Mouse (Mus musculus) liver, postnatal 0 days (tissue): ENCODE results near the gene Zap70. TPM values are rescaled to one million over a fixed set of nuclear protein-coding genes. Genes with fewer than 3 reads are reported as not detected.
A peak's percentile ranks its signal among the peaks of the same experiment; 100 is the strongest.

Experiments used
- ATAC-seq: fragments of 200-750 bp; cut with Nextera tagmentation; 2 replicates; pipeline ENCODE4 v1.8.0; 2017; ENCODE audit warnings: mild to moderate bottlenecking, moderate library complexity
- DNase-seq: peaks from one replicate; pipeline ENCODE4 v3.0.0-alpha.2; 2016
- H3K27ac ChIP-seq: fragments of 300-500 bp; sonication (generic); 2 replicates; pipeline ENCODE4 v1.5.1; 2014; ENCODE audit warnings: antibody characterized with exemption, moderate library complexity, mild to moderate bottlenecking, low read depth
- H3K27me3 ChIP-seq: fragments of 300-500 bp; sonication (generic); 2 replicates; pipeline ENCODE4 v1.6.1; 2014; ENCODE audit warnings: low read length, control low read depth, mixed read lengths; ENCODE audit not compliant: insufficient read depth
- H3K36me3 ChIP-seq: fragments of 300-500 bp; sonication (generic); replicated peaks from 2 replicates; pipeline ENCODE4 v1.6.1; 2014; ENCODE audit warnings: mild to moderate bottlenecking, control low read depth, low read length, moderate library complexity, mixed read lengths; ENCODE audit not compliant: insufficient read depth
- H3K4me1 ChIP-seq: fragments of 300-500 bp; sonication (generic); 2 replicates; pipeline ENCODE4 v1.6.1; 2014; ENCODE audit warnings: antibody characterized with exemption, mild to moderate bottlenecking, control low read depth; ENCODE audit not compliant: insufficient read depth
- H3K4me2 ChIP-seq: fragments of 300-500 bp; sonication (generic); 2 replicates; pipeline ENCODE4 v1.6.1; 2014; ENCODE audit warnings: low read depth, mild to moderate bottlenecking, low read length, moderate library complexity, mixed read lengths
- H3K4me3 ChIP-seq: fragments of 300-500 bp; sonication (generic); 2 replicates; pipeline ENCODE4 v1.5.1; 2014; ENCODE audit warnings: low read depth, low read length
- H3K9ac ChIP-seq: fragments of 300-500 bp; sonication (generic); replicated peaks from 2 replicates; pipeline ENCODE4 v1.6.1; 2014; ENCODE audit warnings: mild to moderate bottlenecking, moderate library complexity
- H3K9me3 ChIP-seq: fragments of 300-500 bp; sonication (generic); 2 replicates; pipeline ENCODE4 v1.6.1; 2016; ENCODE audit warnings: mild to moderate bottlenecking, control low read depth, low read length, mixed read lengths
- CTCF ChIP-seq: sonication (generic); IDR thresholded peaks from 2 replicates; pipeline ENCODE4 v1.5.1; 2016; ENCODE audit warnings: antibody characterized with exemption, low read depth
- EP300 ChIP-seq: IDR thresholded peaks from 2 replicates; pipeline ENCODE4 v1.6.1; 2016; ENCODE audit warnings: antibody characterized with exemption, low read depth, mild to moderate bottlenecking
- WGBS: fragments of 180-500 bp; shearing (Covaris S2); extraction: QIAGEN DNeasy Blood & Tissue Kit; methylation state at CpG from one replicate; pipeline ENCODE4 v1.1.7; 2014; ENCODE audit not compliant: insufficient replicate concordance; 5-methylcytosine and 5-hydroxymethylcytosine counted together
- polyA plus RNA-seq: library from polyadenylated mRNA; unstranded; fragments of >200 nt; fragmentation: Nextera tagmentation; extraction: Ambion mirVana; gene quantifications from 2 replicates; pipeline ENCODE4 v1.2.1, GENCODE M21; 2015

Zap70 gene
- polyA plus RNA-seq, 1 experiment from 2014 or later: 0.67 TPM

- 66% methylated on average over 3 of the region's 3 CpGs for WGBS
- H3K4me1 ChIP-seq: no peaks in the 10 kb centered on the region
- H3K4me2 ChIP-seq: no peak overlapping the region
- no peak overlapping the region for H3K27ac ChIP-seq
- peaks cover 90% of the 10 kb centered on the region for H3K36me3 ChIP-seq
- H3K4me3 ChIP-seq: no peak overlapping the region
- no peaks in the 10 kb centered on the region for H3K9me3 ChIP-seq
- no peak overlapping the region for H3K9ac ChIP-seq
- DNase-seq: no peak
- H3K27me3 ChIP-seq: no peaks in the 10 kb centered on the region
- no peak for ATAC-seq
- no peak for TF ChIP-seq EP300
- no peak for TF ChIP-seq CTCF
Measured at GRCm38 (mm10) chr1:36800379-36801011, 38.9 kb downstream of the Zap70 start.

- TF ChIP-seq CTCF: no peak
- no peak for TF ChIP-seq EP300
Measured at GRCm38 (mm10) chr1:36804259-36804658, 42.7 kb downstream of the Zap70 start.

GRCm38 (mm10) chr1:36804833-36805232 is 43.2 kb downstream of the Zap70 start:
- no peak overlapping the region for H3K9ac ChIP-seq
- no peaks in the 10 kb centered on the region for H3K4me1 ChIP-seq
- TF ChIP-seq CTCF: no peak
- TF ChIP-seq EP300: no peak
- H3K4me2 ChIP-seq: no peak overlapping the region
- DNase-seq: no peak
- peaks cover 91% of the 10 kb centered on the region for H3K36me3 ChIP-seq
- H3K9me3 ChIP-seq: no peaks in the 10 kb centered on the region
- WGBS: 91% methylated on average over 4 of the region's 4 CpGs
- no peak overlapping the region for H3K4me3 ChIP-seq
- no peak for ATAC-seq
- no peaks in the 10 kb centered on the region for H3K27me3 ChIP-seq
- H3K27ac ChIP-seq: no peak overlapping the region

More at GRCm38 (mm10) chr1:36804259-36804658, 42.7 kb downstream of the Zap70 start:
- no peak for ATAC-seq
- Histone ChIP-seq H3K36me3 (peaks cover 91% of the 10 kb centered on the region), H3K4me3 (no peak overlapping the region), H3K4me1 (no peaks in the 10 kb centered on the region), H3K27ac (no peak overlapping the region), H3K9ac (no peak overlapping the region), H3K9me3 (no peaks in the 10 kb centered on the region), H3K27me3 (no peaks in the 10 kb centered on the region), H3K4me2 (no peak overlapping the region)
- no peak for DNase-seq
- 88% methylated on average over 9 of the region's 9 CpGs for WGBS

GRCm38 (mm10) chr1:36806181-36806905 is 44.7 kb downstream of the Zap70 start:
- no peak overlapping the region for H3K4me3 ChIP-seq
- no peak for ATAC-seq
- no peak for DNase-seq
- H3K27ac ChIP-seq: no peak overlapping the region
- no peaks in the 10 kb centered on the region for H3K27me3 ChIP-seq
- H3K9ac ChIP-seq: no peak overlapping the region
- TF ChIP-seq CTCF: no peak
- TF ChIP-seq EP300: no peak
- no peaks in the 10 kb centered on the region for H3K4me1 ChIP-seq
- WGBS: 94% methylated on average over 7 of the region's 7 CpGs
- H3K9me3 ChIP-seq: no peaks in the 10 kb centered on the region
- H3K4me2 ChIP-seq: no peak overlapping the region
- H3K36me3 ChIP-seq: peaks cover 90% of the 10 kb centered on the region

DNA sequence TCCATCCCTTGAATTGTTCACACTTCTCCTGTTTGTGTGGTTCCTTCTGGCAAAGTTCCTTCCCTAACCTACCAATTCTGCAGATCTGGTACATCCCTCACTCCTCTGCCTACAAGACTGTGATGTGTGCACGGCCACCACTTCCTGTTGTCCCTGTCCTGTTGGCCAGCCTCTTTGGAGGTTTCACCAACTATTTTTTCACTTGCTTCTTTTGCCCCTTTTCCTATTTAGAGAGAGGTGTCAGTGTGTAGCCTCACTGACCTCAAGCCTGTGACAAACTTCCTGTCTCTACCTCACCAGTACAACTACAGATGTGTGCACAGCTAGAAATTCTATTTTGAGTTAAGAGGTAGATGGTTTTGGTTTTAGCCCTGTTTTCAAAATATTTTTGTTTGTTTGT is 45.5 kb downstream of the Zap70 start:
- no peak for DNase-seq
- ATAC-seq: no peak
- Histone ChIP-seq H3K4me3 (no peak overlapping the region), H3K27ac (no peak overlapping the region), H3K4me1 (no peaks in the 10 kb centered on the region), H3K9me3 (no peaks in the 10 kb centered on the region), H3K27me3 (no peaks in the 10 kb centered on the region), H3K36me3 (peaks cover 90% of the 10 kb centered on the region), H3K9ac (no peak overlapping the region), H3K4me2 (no peak overlapping the region)
- TF ChIP-seq EP300 (no peak), CTCF (no peak)
- 58% methylated on average over 1 of the region's 1 CpGs for WGBS

DNA sequence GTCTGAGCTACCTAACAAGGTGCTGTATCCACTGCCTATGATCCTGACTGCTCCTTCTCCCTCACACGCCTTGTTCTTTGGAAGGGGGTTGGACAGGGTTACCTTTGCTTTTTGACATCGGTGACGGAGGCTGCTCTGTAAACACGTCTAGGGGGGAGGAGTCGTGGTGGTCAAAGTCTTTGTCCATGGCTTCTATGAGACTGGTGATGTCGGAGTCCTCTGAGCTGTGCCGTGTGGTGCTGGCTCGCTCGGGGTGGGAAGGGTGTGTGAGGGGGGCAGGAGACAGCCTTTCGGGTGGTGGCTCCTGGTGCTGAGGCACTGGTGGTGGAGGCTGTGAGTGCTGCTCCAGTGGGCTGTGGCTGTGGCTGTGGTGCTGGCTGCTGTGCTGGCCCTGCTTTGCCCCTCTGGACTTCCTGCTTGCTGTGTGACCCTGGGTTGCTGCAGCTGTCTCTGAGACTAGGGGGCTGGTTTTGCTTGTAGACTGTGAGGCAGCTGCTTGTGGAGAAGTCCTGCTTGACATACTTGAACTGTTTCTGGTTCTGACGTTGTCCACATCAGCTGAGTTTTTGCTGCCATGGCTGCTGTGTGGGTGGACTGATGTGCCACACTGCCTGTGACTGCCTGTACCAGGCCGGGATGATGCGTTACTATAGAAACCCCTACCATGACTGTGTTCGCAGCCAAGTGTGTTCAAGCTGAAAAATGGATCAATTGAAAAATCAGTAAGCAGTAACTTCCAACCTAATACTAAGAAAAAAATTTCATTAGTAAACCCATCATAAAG is 46.4 kb downstream of the Zap70 start:
- Histone ChIP-seq H3K9me3 (no peaks in the 10 kb centered on the region), H3K4me1 (no peaks in the 10 kb centered on the region), H3K9ac (no peak overlapping the region), H3K27ac (peak overlapping the region; percentile 34; the same call in 1 of the 2 replicates), H3K27me3 (no peaks in the 10 kb centered on the region), H3K36me3 (peaks cover 94% of the 10 kb centered on the region), H3K4me2 (no peak overlapping the region), H3K4me3 (no peak overlapping the region)
- 78% methylated on average over 14 of the region's 14 CpGs for WGBS
- TF ChIP-seq EP300 (no peak), CTCF (no peak)
- no peak for DNase-seq
- peak; percentile 90 for ATAC-seq
